Mouse (Mus musculus) neural tube, embryonic 15.5 days (tissue): Measurements from ENCODE around the gene Csf1. TPM values are rescaled to one million over a fixed set of nuclear protein-coding genes. Genes with fewer than 3 reads are reported as not detected.
A peak's percentile ranks its signal among the peaks of the same experiment; 100 is the strongest.

Source experiments
- ATAC-seq: fragments of 200-750 bp; cut with Nextera tagmentation; 2 replicates; pipeline ENCODE4 v1.8.0; 2017; ENCODE audit warnings: mild to moderate bottlenecking, moderate TSS enrichment, moderate library complexity; ENCODE audit not compliant: low FRiP score
- H3K27ac ChIP-seq: fragments of 300-500 bp; sonication (generic); replicated peaks from 2 replicates; pipeline ENCODE4 v1.5.1; 2015; ENCODE audit warnings: mild to moderate bottlenecking, inconsistent platforms
- H3K27me3 ChIP-seq: fragments of 300-500 bp; sonication (generic); replicated peaks from 2 replicates; pipeline ENCODE4 v1.6.1; 2015; ENCODE audit warnings: inconsistent platforms
- H3K36me3 ChIP-seq: fragments of 300-500 bp; sonication (generic); 2 replicates; pipeline ENCODE4 v1.6.1; 2015; ENCODE audit warnings: inconsistent platforms
- H3K4me1 ChIP-seq: fragments of 300-500 bp; sonication (generic); 2 replicates; pipeline ENCODE4 v1.6.1; 2015; ENCODE audit warnings: inconsistent platforms
- H3K4me2 ChIP-seq: fragments of 300-500 bp; sonication (generic); 2 replicates; pipeline ENCODE4 v1.6.1; 2015; ENCODE audit warnings: inconsistent platforms, mild to moderate bottlenecking, moderate library complexity
- H3K4me3 ChIP-seq: fragments of 300-500 bp; sonication (generic); replicated peaks from 2 replicates; pipeline ENCODE4 v1.5.1; 2015; ENCODE audit warnings: mild to moderate bottlenecking, inconsistent platforms
- H3K9ac ChIP-seq: fragments of 300-500 bp; sonication (generic); replicated peaks from 2 replicates; pipeline ENCODE4 v1.6.1; 2015; ENCODE audit warnings: mild to moderate bottlenecking, inconsistent platforms
- H3K9me3 ChIP-seq: fragments of 300-500 bp; sonication (generic); replicated peaks from 2 replicates; pipeline ENCODE4 v1.6.1; 2016; ENCODE audit warnings: inconsistent platforms
- WGBS: fragments of 180-500 bp; shearing (Covaris S2); methylation state at CpG from one replicate; pipeline ENCODE4 v1.1.7; 2015; ENCODE audit warnings: mixed read lengths; 5-methylcytosine and 5-hydroxymethylcytosine counted together
- polyA plus RNA-seq: library from polyadenylated mRNA; unstranded; fragments of >200 nt; fragmentation: Nextera tagmentation; extraction: Ambion mirVana; gene quantifications from 2 replicates; pipeline ENCODE4 v1.2.1, GENCODE M21; 2015

Csf1 gene
- 7.8 and 8.4 TPM in 2 replicates for polyA plus RNA-seq

- peaks cover 44% of the 10 kb centered on the region for H3K4me1 ChIP-seq
- peak; percentile 83 for ATAC-seq
- no peaks in the 10 kb centered on the region for H3K27me3 ChIP-seq
- under 1% methylated on average over 56 of the region's 56 CpGs for WGBS
- H3K9ac ChIP-seq = peak within 1 kb of the TSS; percentile 76
- H3K9me3 ChIP-seq = no peaks in the 10 kb centered on the region
- H3K4me3 ChIP-seq = peak within 1 kb of the TSS; percentile 65
- H3K36me3 ChIP-seq = no peaks in the 10 kb centered on the region
- peak within 1 kb of the TSS; percentile 97 for H3K4me2 ChIP-seq
- peak within 1 kb of the TSS; percentile 82 for H3K27ac ChIP-seq
These were observed at the start of gene Csf1 for GRCm38 (mm10) chr3:107759929-107760581. Gene Csf1 (minus strand): TSS chr3:107760469.

GRCm38 (mm10) chr3:107808013-107808750 lies 47.9 kb upstream of the Csf1 start:
- Histone ChIP-seq H3K9me3 (no peaks in the 10 kb centered on the region), H3K4me1 (peaks cover 6% of the 10 kb centered on the region), H3K9ac (no peak overlapping the region), H3K27ac (no peak overlapping the region; the same call in 1 of the 2 replicates), H3K4me2 (no peak overlapping the region), H3K36me3 (no peaks in the 10 kb centered on the region), H3K4me3 (no peak overlapping the region), H3K27me3 (no peaks in the 10 kb centered on the region)
- WGBS = 56% methylated on average over 14 of the region's 14 CpGs
- ATAC-seq = no peak

- H3K27me3 ChIP-seq = no peaks in the 10 kb centered on the region
- WGBS = 23% methylated on average over 6 of the region's 6 CpGs
- no peaks in the 10 kb centered on the region for H3K9me3 ChIP-seq
- peaks cover 6% of the 10 kb centered on the region for H3K4me1 ChIP-seq
- H3K27ac ChIP-seq = no peak overlapping the region
- H3K9ac ChIP-seq = no peak overlapping the region
- no peak overlapping the region for H3K4me2 ChIP-seq
- no peaks in the 10 kb centered on the region for H3K36me3 ChIP-seq
- no peak for ATAC-seq
- H3K4me3 ChIP-seq = no peak overlapping the region
These were observed 47.2 kb upstream of the Csf1 start for GRCm38 (mm10) chr3:107807386-107807974.

- 55% methylated on average over 1 of the region's 1 CpGs for WGBS
- ATAC-seq = no peak
These were observed 46.6 kb upstream of the Csf1 start for GRCm38 (mm10) chr3:107806916-107807315.

GRCm38 (mm10) chr3:107804799-107805198 lies 44.5 kb upstream of the Csf1 start:
- WGBS = 96% methylated on average over 1 of the region's 1 CpGs
- Histone ChIP-seq H3K4me1 (peaks cover 6% of the 10 kb centered on the region), H3K27ac (no peak overlapping the region), H3K4me3 (no peak overlapping the region), H3K4me2 (no peak overlapping the region), H3K36me3 (no peaks in the 10 kb centered on the region), H3K9me3 (no peaks in the 10 kb centered on the region), H3K9ac (no peak overlapping the region), H3K27me3 (no peaks in the 10 kb centered on the region)
- ATAC-seq = no peak

More at GRCm38 (mm10) chr3:107806916-107807315, 46.6 kb upstream of the Csf1 start:
- Histone ChIP-seq H3K36me3 (no peaks in the 10 kb centered on the region), H3K27me3 (no peaks in the 10 kb centered on the region), H3K27ac (no peak overlapping the region), H3K4me1 (peaks cover 6% of the 10 kb centered on the region), H3K9ac (no peak overlapping the region), H3K4me3 (no peak overlapping the region), H3K4me2 (no peak overlapping the region), H3K9me3 (no peaks in the 10 kb centered on the region)

- no peaks in the 10 kb centered on the region for H3K27me3 ChIP-seq
- no peaks in the 10 kb centered on the region for H3K36me3 ChIP-seq
- H3K4me1 ChIP-seq = peaks cover 1% of the 10 kb centered on the region
- 87% methylated on average over 8 of the region's 8 CpGs for WGBS
- H3K9ac ChIP-seq = no peak overlapping the region
- no peak for ATAC-seq
- no peak overlapping the region for H3K4me2 ChIP-seq
- no peaks in the 10 kb centered on the region for H3K9me3 ChIP-seq
- H3K27ac ChIP-seq = no peak overlapping the region
- H3K4me3 ChIP-seq = no peak overlapping the region
These were observed 42.1 kb upstream of the Csf1 start for GRCm38 (mm10) chr3:107802185-107802946.

- ATAC-seq = no peak
- no peaks in the 10 kb centered on the region for H3K27me3 ChIP-seq
- no peak overlapping the region for H3K9ac ChIP-seq
- no peak overlapping the region for H3K4me2 ChIP-seq
- WGBS = 83% methylated on average over 5 of the region's 5 CpGs
- no peak overlapping the region for H3K4me3 ChIP-seq
- no peaks in the 10 kb centered on the region for H3K36me3 ChIP-seq
- peaks cover 2% of the 10 kb centered on the region for H3K4me1 ChIP-seq
- H3K27ac ChIP-seq = no peak overlapping the region
- no peaks in the 10 kb centered on the region for H3K9me3 ChIP-seq
These were observed 38.7 kb upstream of the Csf1 start for GRCm38 (mm10) chr3:107798946-107799345.

- Histone ChIP-seq H3K27ac (no peak overlapping the region), H3K4me3 (no peak overlapping the region), H3K4me1 (peaks cover 13% of the 10 kb centered on the region), H3K27me3 (no peaks in the 10 kb centered on the region), H3K4me2 (no peak overlapping the region), H3K9ac (no peak overlapping the region), H3K9me3 (no peaks in the 10 kb centered on the region), H3K36me3 (no peaks in the 10 kb centered on the region)
- 88% methylated on average over 8 of the region's 8 CpGs for WGBS
- no peak for ATAC-seq
These were observed 36.1 kb upstream of the Csf1 start for GRCm38 (mm10) chr3:107796191-107796983.

- ATAC-seq = no peak
- no peaks in the 10 kb centered on the region for H3K9me3 ChIP-seq
- H3K27me3 ChIP-seq = no peaks in the 10 kb centered on the region
- H3K36me3 ChIP-seq = no peaks in the 10 kb centered on the region
- H3K9ac ChIP-seq = no peak overlapping the region
- H3K4me2 ChIP-seq = no peak overlapping the region
- WGBS = 94% methylated on average over 3 of the region's 3 CpGs
- peaks cover 14% of the 10 kb centered on the region for H3K4me1 ChIP-seq
- H3K4me3 ChIP-seq = no peak overlapping the region
- no peak overlapping the region for H3K27ac ChIP-seq
These were observed 34.6 kb upstream of the Csf1 start for GRCm38 (mm10) chr3:107794890-107795289.

- Histone ChIP-seq H3K9ac (no peak overlapping the region), H3K4me3 (no peak overlapping the region), H3K27me3 (no peaks in the 10 kb centered on the region), H3K9me3 (no peaks in the 10 kb centered on the region), H3K36me3 (no peaks in the 10 kb centered on the region), H3K4me1 (peaks cover 26% of the 10 kb centered on the region), H3K4me2 (peak overlapping the region; percentile 20; the same call in 1 of the 2 replicates), H3K27ac (peak overlapping the region; percentile 73)
- peak; percentile 73 for ATAC-seq
- 18% methylated on average over 10 of the region's 10 CpGs for WGBS
These were observed 33.3 kb upstream of the Csf1 start for GRCm38 (mm10) chr3:107793300-107794201.
